Mouse (Mus musculus) heart, embryonic 11.5 days (tissue): Measurements from ENCODE around the gene Actr3b. TPM values are rescaled to one million over a fixed set of nuclear protein-coding genes. Genes with fewer than 3 reads are reported as not detected.

Experiments
- ATAC-seq: fragments of 200-750 bp; cut with Nextera tagmentation; replicated peaks from 2 replicates; pipeline ENCODE4 v1.8.0; 2017; ENCODE audit warnings: moderate library complexity; ENCODE audit not compliant: insufficient number of reproducible peaks, low FRiP score, low TSS enrichment
- H3K27ac ChIP-seq: fragments of 300-500 bp; sonication (generic); 2 replicates; pipeline ENCODE4 v1.5.1; 2014; ENCODE audit warnings: mild to moderate bottlenecking, low read depth, low read length
- H3K27me3 ChIP-seq: fragments of 300-500 bp; sonication (generic); 2 replicates; pipeline ENCODE4 v1.6.1; 2014; ENCODE audit warnings: mild to moderate bottlenecking, low read length, mixed read lengths; ENCODE audit not compliant: control insufficient read depth, insufficient read depth
- H3K36me3 ChIP-seq: fragments of 300-500 bp; sonication (generic); 2 replicates; pipeline ENCODE4 v1.6.1; 2014; ENCODE audit warnings: mild to moderate bottlenecking, low read length, moderate library complexity, mixed read lengths; ENCODE audit not compliant: control insufficient read depth, insufficient read depth
- H3K4me1 ChIP-seq: fragments of 300-500 bp; sonication (generic); 2 replicates; pipeline ENCODE4 v1.6.1; 2014; ENCODE audit warnings: low read length; ENCODE audit not compliant: control insufficient read depth, insufficient read depth
- H3K4me2 ChIP-seq: fragments of 300-500 bp; sonication (generic); 2 replicates; pipeline ENCODE4 v1.6.1; 2014; ENCODE audit warnings: mild to moderate bottlenecking, moderate library complexity
- H3K4me3 ChIP-seq: fragments of 300-500 bp; sonication (generic); 2 replicates; pipeline ENCODE4 v1.5.1; 2014; ENCODE audit warnings: low read depth, low read length
- H3K9ac ChIP-seq: fragments of 300-500 bp; sonication (generic); 2 replicates; pipeline ENCODE4 v1.6.1; 2014; ENCODE audit warnings: mild to moderate bottlenecking, low read depth, low read length, moderate library complexity
- H3K9me3 ChIP-seq: fragments of 300-500 bp; sonication (generic); replicated peaks from 2 replicates; pipeline ENCODE4 v1.6.1; 2016; ENCODE audit warnings: low read length; ENCODE audit not compliant: control insufficient read depth
- WGBS: fragments of 180-500 bp; shearing (Covaris S2); extraction: QIAGEN DNeasy Blood & Tissue Kit; methylation state at CpG from one replicate; pipeline ENCODE4 v1.1.7; 2014; ENCODE audit not compliant: insufficient replicate concordance; 5-methylcytosine and 5-hydroxymethylcytosine counted together
- polyA plus RNA-seq: library from polyadenylated mRNA; unstranded; fragments of >200 nt; fragmentation: Nextera tagmentation; extraction: Ambion mirVana; gene quantifications from 2 replicates; pipeline ENCODE4 v1.2.1, GENCODE M21; 2014

Gene Actr3b
- polyA plus RNA-seq, 1 experiment from 2014 or later = 37.4 TPM

DNA sequence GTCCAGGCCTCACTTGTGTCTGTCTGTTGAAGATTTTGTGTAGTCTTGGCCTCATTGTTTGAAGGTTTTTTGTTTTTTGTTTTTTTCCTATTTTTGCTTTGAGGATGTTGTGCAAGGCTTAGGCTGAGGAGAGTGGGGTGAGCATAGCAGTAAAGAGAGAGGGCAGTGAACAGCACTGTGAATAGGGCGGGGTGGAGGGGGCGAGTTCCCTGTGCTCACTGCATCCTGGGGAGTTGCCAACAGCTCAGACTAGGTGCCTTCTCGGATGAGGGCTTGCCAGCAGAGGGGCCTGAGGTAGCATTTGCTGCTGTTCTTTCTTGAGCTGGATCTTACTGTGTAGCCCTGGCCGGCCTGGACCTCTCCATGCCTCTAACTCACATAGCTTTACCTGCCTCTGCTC is 41.9 kb downstream of the Actr3b start:
- Histone ChIP-seq H3K27me3 (no peaks in the 10 kb centered on the region), H3K4me1 (no peaks in the 10 kb centered on the region), H3K36me3 (no peaks in the 10 kb centered on the region), H3K27ac (no peak overlapping the region), H3K9ac (no peak overlapping the region), H3K4me3 (no peak overlapping the region), H3K4me2 (no peak overlapping the region), H3K9me3 (no peaks in the 10 kb centered on the region)
- WGBS = 69% methylated on average over 4 of the region's 4 CpGs
- no peak for ATAC-seq

DNA sequence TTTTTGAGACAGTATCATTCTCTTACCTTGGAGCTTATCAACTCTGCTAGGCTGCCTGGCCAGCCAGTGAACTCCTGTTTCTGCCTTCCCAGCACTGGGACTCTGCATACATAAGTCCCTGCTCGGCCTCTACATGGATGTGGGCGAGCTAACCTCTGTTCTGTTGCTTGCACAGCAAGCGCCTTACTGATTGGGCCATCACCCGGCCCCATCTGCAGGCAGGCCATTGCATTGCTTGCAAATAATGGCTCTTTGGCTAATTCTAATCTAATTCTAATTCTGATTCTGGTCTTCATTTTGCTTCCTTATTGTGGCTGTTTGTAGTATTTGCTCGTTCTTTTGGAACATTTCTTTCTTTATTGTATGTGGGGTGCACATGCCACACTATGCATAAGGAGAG is 44.8 kb downstream of the Actr3b start:
- no peak overlapping the region for H3K4me2 ChIP-seq
- no peaks in the 10 kb centered on the region for H3K9me3 ChIP-seq
- H3K9ac ChIP-seq = no peak overlapping the region
- no peaks in the 10 kb centered on the region for H3K36me3 ChIP-seq
- no peak overlapping the region for H3K27ac ChIP-seq
- H3K4me3 ChIP-seq = no peak overlapping the region
- no peak for ATAC-seq
- H3K27me3 ChIP-seq = no peaks in the 10 kb centered on the region
- H3K4me1 ChIP-seq = no peaks in the 10 kb centered on the region
- 82% methylated on average over 5 of the region's 5 CpGs for WGBS

DNA sequence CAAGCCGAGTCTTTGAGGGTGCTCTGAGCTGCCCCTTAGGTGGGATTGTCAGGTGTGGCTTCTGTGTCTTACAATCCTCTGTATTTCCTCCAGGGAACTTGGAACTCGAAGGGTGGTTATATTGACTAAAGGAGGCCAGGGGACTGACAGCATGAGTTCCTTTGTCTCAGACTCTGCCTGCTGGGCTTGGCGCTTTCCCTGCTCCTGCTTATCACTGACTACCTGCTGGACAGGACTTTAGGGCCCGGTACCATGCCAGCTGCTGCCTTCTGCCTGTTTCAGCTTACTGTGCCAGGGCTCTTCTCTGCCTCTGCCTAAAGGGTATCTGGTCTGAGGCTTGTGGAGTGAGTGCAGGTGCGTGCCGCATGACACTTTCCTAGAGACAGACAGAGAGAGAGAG is 53.1 kb downstream of the Actr3b start:
- Histone ChIP-seq H3K36me3 (no peaks in the 10 kb centered on the region), H3K4me3 (no peak overlapping the region), H3K9ac (no peak overlapping the region), H3K9me3 (no peaks in the 10 kb centered on the region), H3K27ac (no peak overlapping the region), H3K4me2 (no peak overlapping the region), H3K4me1 (no peaks in the 10 kb centered on the region), H3K27me3 (no peaks in the 10 kb centered on the region)
- ATAC-seq = no peak
- 60% methylated on average over 6 of the region's 6 CpGs for WGBS

DNA sequence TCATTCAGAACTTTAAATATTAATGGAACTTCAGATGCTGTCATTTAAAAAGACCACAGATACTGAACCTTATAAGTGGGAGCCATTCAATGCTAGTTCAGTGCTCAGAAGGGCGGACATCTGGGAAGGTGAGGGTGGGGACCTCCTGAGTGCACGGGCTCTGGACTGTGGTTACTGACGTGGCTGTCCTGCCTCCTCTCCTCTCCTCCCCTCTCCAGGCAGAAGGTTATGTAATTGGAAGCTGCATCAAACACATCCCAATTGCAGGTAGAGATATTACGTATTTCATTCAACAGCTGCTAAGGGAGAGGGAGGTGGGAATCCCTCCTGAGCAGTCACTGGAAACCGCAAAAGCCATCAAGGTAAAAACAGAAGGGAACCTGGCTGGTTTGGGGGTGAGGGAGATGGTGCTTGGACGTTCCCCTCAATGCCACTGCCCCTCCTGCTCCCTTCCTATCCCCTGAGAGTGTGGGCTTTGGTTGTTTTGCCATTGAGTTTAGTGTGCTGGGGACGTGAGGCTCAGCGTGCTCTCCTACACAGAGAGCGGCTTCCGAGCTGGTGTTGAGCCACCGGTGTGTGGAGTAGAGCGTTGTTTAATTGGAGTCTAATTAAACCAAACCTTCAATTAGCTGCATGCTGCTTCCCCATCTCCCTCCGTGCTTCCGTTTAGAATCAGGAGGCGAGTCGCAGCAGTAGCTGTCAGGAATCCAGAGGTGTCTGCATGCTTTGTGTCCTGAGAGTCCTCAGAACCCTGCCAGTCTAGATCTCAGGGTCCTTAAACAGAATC is 69.7 kb downstream of the Actr3b start:
- no peak for ATAC-seq
- no peak overlapping the region for H3K9ac ChIP-seq
- WGBS = 72% methylated on average over 16 of the region's 16 CpGs
- no peak overlapping the region for H3K4me2 ChIP-seq
- H3K27me3 ChIP-seq = no peaks in the 10 kb centered on the region
- no peak overlapping the region for H3K27ac ChIP-seq
- H3K4me3 ChIP-seq = no peak overlapping the region
- H3K4me1 ChIP-seq = no peaks in the 10 kb centered on the region
- no peaks in the 10 kb centered on the region for H3K36me3 ChIP-seq
- no peaks in the 10 kb centered on the region for H3K9me3 ChIP-seq

DNA sequence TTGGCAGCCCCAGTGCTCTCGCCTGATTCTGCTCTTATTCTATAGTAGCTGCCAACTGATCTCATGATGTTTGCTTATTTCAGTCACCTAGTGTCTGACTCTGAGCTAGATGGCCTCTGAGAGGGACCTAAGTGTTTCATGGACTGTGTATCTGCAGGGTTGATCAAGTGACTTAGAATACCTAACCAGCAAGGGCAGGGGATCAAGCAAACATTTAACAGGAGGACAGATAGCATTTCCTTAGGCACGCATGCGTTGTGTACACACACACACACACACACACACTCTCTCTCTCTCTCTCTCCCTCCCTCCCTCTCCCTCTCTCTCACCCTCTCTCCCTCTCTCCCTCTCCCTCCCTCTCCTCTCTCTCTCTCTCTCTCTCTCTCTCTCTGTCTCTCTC is 71.0 kb downstream of the Actr3b start:
- no peak for ATAC-seq
- Histone ChIP-seq H3K36me3 (no peaks in the 10 kb centered on the region), H3K4me3 (no peak overlapping the region), H3K27ac (no peak overlapping the region), H3K4me2 (no peak overlapping the region), H3K4me1 (no peaks in the 10 kb centered on the region), H3K9me3 (no peaks in the 10 kb centered on the region), H3K9ac (no peak overlapping the region), H3K27me3 (no peaks in the 10 kb centered on the region)
- 75% methylated on average over 3 of the region's 3 CpGs for WGBS

DNA sequence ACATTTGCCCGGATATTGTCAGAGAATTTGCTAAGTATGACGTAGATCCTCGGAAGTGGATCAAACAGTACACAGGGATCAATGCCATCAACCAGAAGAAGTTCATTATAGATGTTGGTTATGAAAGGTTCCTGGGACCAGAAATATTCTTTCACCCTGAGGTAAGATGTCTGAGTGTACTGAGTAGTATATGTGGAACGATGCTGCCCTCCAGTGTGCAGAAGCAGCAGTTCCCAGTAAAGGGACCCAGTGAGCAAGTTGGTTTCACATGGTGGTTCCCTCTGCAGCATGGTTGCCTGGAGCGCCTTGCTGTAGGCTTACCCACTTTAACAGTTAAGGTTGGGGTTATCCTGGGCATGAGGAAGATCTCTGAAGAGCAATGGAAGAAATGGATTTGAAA is 71.8 kb downstream of the Actr3b start:
- 64% methylated on average over 5 of the region's 5 CpGs for WGBS
- H3K4me1 ChIP-seq = no peaks in the 10 kb centered on the region
- ATAC-seq = no peak

DNA sequence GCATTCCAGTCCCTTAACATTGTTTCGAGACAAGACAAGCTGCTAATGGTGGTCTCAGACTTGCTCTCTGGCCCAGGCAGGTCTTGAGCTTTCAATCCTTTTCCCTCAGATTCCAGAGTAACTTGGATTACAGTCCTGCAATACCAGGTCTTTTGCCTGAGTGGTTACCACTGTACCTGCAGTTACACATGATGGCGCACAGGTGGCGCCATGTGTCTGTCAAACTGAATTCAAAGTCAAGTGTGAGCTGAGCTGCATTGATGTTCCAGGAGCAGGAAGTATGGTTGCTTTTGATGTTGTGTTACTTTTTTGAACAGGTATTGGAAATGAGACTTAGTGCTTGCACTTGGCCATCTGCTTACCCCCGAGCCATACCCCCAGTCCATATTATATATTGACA is 79.6 kb downstream of the Actr3b start:
- H3K27ac ChIP-seq = no peak overlapping the region
- no peaks in the 10 kb centered on the region for H3K36me3 ChIP-seq
- no peak overlapping the region for H3K9ac ChIP-seq
- WGBS = 27% methylated on average over 4 of the region's 4 CpGs
- no peak overlapping the region for H3K4me3 ChIP-seq
- ATAC-seq = no peak
- H3K27me3 ChIP-seq = no peaks in the 10 kb centered on the region
- H3K4me1 ChIP-seq = no peaks in the 10 kb centered on the region
- H3K9me3 ChIP-seq = no peaks in the 10 kb centered on the region
- no peak overlapping the region for H3K4me2 ChIP-seq

More for the DNA sequence above, 71.8 kb downstream of the Actr3b start:
- no peaks in the 10 kb centered on the region for H3K27me3 ChIP-seq
- no peaks in the 10 kb centered on the region for H3K9me3 ChIP-seq
- no peak overlapping the region for H3K4me3 ChIP-seq
- no peaks in the 10 kb centered on the region for H3K36me3 ChIP-seq
- no peak overlapping the region for H3K9ac ChIP-seq
- H3K27ac ChIP-seq = no peak overlapping the region
- H3K4me2 ChIP-seq = no peak overlapping the region

DNA sequence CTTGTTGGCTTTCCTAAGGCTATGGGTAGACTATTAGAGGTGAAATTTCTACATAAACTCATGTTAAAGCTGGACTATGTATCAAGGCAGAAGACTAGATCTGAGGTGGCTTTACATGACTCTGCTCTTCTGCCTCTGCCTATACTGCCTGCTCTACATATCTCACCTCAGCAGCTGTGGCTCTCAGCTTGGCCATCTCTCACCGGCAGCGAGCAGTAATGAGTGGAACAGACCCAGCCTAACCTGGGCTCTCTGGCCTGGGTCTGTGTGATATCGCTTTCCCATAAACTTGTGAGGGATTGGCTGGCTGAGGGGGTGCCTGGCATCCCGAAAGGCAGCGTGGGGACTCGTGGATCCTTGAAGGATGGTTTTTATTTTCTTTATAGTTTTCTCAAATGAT is 86.8 kb downstream of the Actr3b start:
- Histone ChIP-seq H3K36me3 (no peaks in the 10 kb centered on the region), H3K27ac (no peak overlapping the region), H3K4me3 (no peak overlapping the region), H3K4me2 (no peak overlapping the region), H3K27me3 (no peaks in the 10 kb centered on the region), H3K9me3 (no peaks in the 10 kb centered on the region), H3K4me1 (no peaks in the 10 kb centered on the region), H3K9ac (no peak overlapping the region)
- ATAC-seq = no peak
- 72% methylated on average over 6 of the region's 6 CpGs for WGBS

DNA sequence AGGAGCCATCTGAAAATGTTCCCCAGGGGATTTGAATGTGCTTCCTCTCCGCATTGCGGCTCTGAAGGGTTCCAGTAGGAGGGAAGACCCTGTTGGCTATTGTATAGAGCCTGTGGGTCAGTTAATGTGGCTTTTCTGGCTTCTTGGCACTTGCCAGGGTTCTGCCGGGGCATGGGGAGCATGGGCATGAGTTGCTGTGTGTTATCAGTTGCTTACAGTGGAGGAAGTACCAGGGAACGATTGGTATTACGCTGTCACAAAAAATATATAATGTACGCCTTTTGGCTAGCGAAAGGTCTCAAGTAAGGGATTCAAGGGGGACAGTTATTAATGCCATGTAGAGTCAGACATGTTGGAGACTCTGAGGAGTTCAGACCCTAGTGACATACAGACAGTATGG is 87.4 kb downstream of the Actr3b start:
- H3K4me1 ChIP-seq = no peaks in the 10 kb centered on the region
- H3K9me3 ChIP-seq = no peaks in the 10 kb centered on the region
- no peak overlapping the region for H3K9ac ChIP-seq
- H3K4me2 ChIP-seq = no peak overlapping the region
- 84% methylated on average over 7 of the region's 7 CpGs for WGBS
- no peak for ATAC-seq
- no peak overlapping the region for H3K4me3 ChIP-seq
- H3K27me3 ChIP-seq = no peaks in the 10 kb centered on the region
- H3K27ac ChIP-seq = no peak overlapping the region
- H3K36me3 ChIP-seq = no peaks in the 10 kb centered on the region
